Mouse (Mus musculus) heart, adult 2 months (tissue): ENCODE measurements around the gene Mxd4. TPM values are rescaled to one million over a fixed set of nuclear protein-coding genes. Genes with fewer than 3 reads are reported as not detected.
A peak's percentile ranks its signal among the peaks of the same experiment; 100 is the strongest.

Experiments used
- DNase-seq, 2 experiments: peaks; one replicate each; pipeline ENCODE4 v3.0.0; 2021
- H3K27ac ChIP-seq: fragments of 200-600 bp; 2 replicates; pipeline ENCODE4 v1.8.1; 2022
- H3K27me3 ChIP-seq: fragments of 200-500 bp; 2 replicates; pipeline ENCODE4 v1.6.1; 2012; ENCODE audit warnings: mild to moderate bottlenecking, low read length, inconsistent platforms, mixed read lengths; ENCODE audit not compliant: control insufficient read depth, insufficient read depth
- H3K36me3 ChIP-seq: fragments of 200-500 bp; 2 replicates; pipeline ENCODE4 v1.6.1; 2012; ENCODE audit warnings: low read length, inconsistent platforms; ENCODE audit not compliant: control insufficient read depth, insufficient read depth
- H3K4me1 ChIP-seq: fragments of 200-500 bp; 2 replicates; pipeline ENCODE4 v1.6.1; 2011; ENCODE audit warnings: low read length; ENCODE audit not compliant: control insufficient read depth, insufficient read depth
- H3K4me3 ChIP-seq: fragments of 200-600 bp; 2 replicates; pipeline ENCODE4 v1.8.1; 2022
- H3K79me2 ChIP-seq: fragments of 200-500 bp; replicated peaks from 2 replicates; pipeline ENCODE4 v1.6.1; 2012; ENCODE audit warnings: mild to moderate bottlenecking, inconsistent platforms, low read length, moderate library complexity, mixed read lengths; ENCODE audit not compliant: control insufficient read depth, insufficient read depth
- H3K9ac ChIP-seq: fragments of 200-500 bp; 2 replicates; pipeline ENCODE4 v1.6.1; 2012; ENCODE audit warnings: low read depth, mild to moderate bottlenecking, control low read depth, inconsistent platforms, low read length, mixed read lengths
- CTCF ChIP-seq: fragments of 200-600 bp; IDR thresholded peaks from 2 replicates; pipeline ENCODE4 v1.8.1; 2022; ENCODE audit warnings: antibody characterized with exemption, mild to moderate bottlenecking, moderate library complexity
- EP300 ChIP-seq: fragments of 200-500 bp; IDR thresholded peaks from 2 replicates; pipeline ENCODE4 v1.6.1; 2011; ENCODE audit warnings: low read depth, low read length, control low read depth; ENCODE audit not compliant: insufficient read depth
- POLR2A ChIP-seq: fragments of 200-500 bp; IDR thresholded peaks from 2 replicates; pipeline ENCODE4 v1.6.1; 2011; ENCODE audit warnings: mild to moderate bottlenecking, low read depth, low read length, control low read depth; ENCODE audit not compliant: insufficient read depth
- WGBS: fragments of 180-500 bp; shearing (Covaris S2); methylation state at CpG from one replicate; pipeline ENCODE4 v1.1.7; 2018; 5-methylcytosine and 5-hydroxymethylcytosine counted together
- intact Hi-C: fragments of 180-260 bp; cut with DNase I; formaldehyde crosslinking; loops from one replicate; pipeline ENCODE4 v1.15.1; 2025
- polyA plus RNA-seq: library from polyadenylated mRNA; depleted of rRNA; stranded (reverse); fragments of >200 nt; gene quantifications from 2 replicates; pipeline ENCODE4 v1.2.3, GENCODE M21; 2012
- total RNA-seq, 2 experiments: library from RNA; stranded (reverse); gene quantifications; 2 replicates each; pipeline ENCODE4 v1.2.3; 2021

The Mxd4 gene
- total and polyA plus RNA-seq, 3 experiments, result 63.3 to 78.1 (median 71.4) TPM

- Histone ChIP-seq H3K79me2 (no peaks in the 10 kb centered on the region), H3K9ac (no peak overlapping the region), H3K27ac (no peak overlapping the region), H3K36me3 (no peaks in the 10 kb centered on the region), H3K4me1 (no peaks in the 10 kb centered on the region), H3K27me3 (no peaks in the 10 kb centered on the region), H3K4me3 (no peak overlapping the region)
- 35% methylated on average over 9 of the region's 9 CpGs for WGBS
- intact Hi-C loops, result no loop called here
- TF ChIP-seq POLR2A, result no peak
- TF ChIP-seq CTCF, result no peak
- 0 out of 2 replicates have a peak, but pooled peaks have one; percentile 30 for TF ChIP-seq EP300
- DNase-seq, result no peak
These were observed 30.2 kb upstream of the Mxd4 start for GRCm38 (mm10) chr5:34217756-34218155.

- no peak for DNase-seq
- TF ChIP-seq POLR2A (no peak), EP300 (no peak), CTCF (no peak)
- intact Hi-C loops, result no loop called here
- Histone ChIP-seq H3K27me3 (no peaks in the 10 kb centered on the region), H3K9ac (no peak overlapping the region), H3K79me2 (no peaks in the 10 kb centered on the region), H3K4me1 (no peaks in the 10 kb centered on the region), H3K27ac (no peak overlapping the region), H3K4me3 (no peak overlapping the region), H3K36me3 (no peaks in the 10 kb centered on the region)
- 86% methylated on average over 7 of the region's 7 CpGs for WGBS
These were observed 28.5 kb upstream of the Mxd4 start for GRCm38 (mm10) chr5:34216025-34216424.

GRCm38 (mm10) chr5:34213659-34214058 lies 26.1 kb upstream of the Mxd4 start:
- no peak overlapping the region for H3K9ac ChIP-seq
- no peaks in the 10 kb centered on the region for H3K79me2 ChIP-seq
- intact Hi-C loops, result loop anchor here (5.0 kb wide), 1 partner anchor 429 kb away; no protein-coding TSS in a partner anchor
- WGBS, result 51% methylated on average over 8 of the region's 8 CpGs
- no peak for DNase-seq
- no peak overlapping the region for H3K27ac ChIP-seq
- H3K36me3 ChIP-seq, result no peaks in the 10 kb centered on the region
- TF ChIP-seq CTCF (no peak), POLR2A (no peak), EP300 (no peak)
- H3K4me3 ChIP-seq, result no peak overlapping the region
- H3K4me1 ChIP-seq, result no peaks in the 10 kb centered on the region
- H3K27me3 ChIP-seq, result no peaks in the 10 kb centered on the region

GRCm38 (mm10) chr5:34210279-34210678 lies 22.8 kb upstream of the Mxd4 start:
- peak; percentile 70 to 76 for DNase-seq
- WGBS, result 0% methylated on average over 1 of the region's 1 CpGs
- Histone ChIP-seq H3K27ac (no peak overlapping the region), H3K4me3 (no peak overlapping the region), H3K79me2 (no peaks in the 10 kb centered on the region), H3K36me3 (no peaks in the 10 kb centered on the region), H3K27me3 (no peaks in the 10 kb centered on the region), H3K9ac (no peak overlapping the region), H3K4me1 (peaks cover 4% of the 10 kb centered on the region)
- peak; percentile 81 for TF ChIP-seq EP300
- no peak for TF ChIP-seq POLR2A
- peak; percentile 97; the same call in 1 of the 2 replicates for TF ChIP-seq CTCF
- intact Hi-C loops, result loop anchor here (1.0 to 5.0 kb wide), 2 partner anchors 45 to 432 kb away; no protein-coding TSS in a partner anchor

- Histone ChIP-seq H3K36me3 (no peaks in the 10 kb centered on the region), H3K79me2 (no peaks in the 10 kb centered on the region), H3K27ac (no peak overlapping the region), H3K4me3 (no peak overlapping the region), H3K9ac (no peak overlapping the region), H3K4me1 (peaks cover 4% of the 10 kb centered on the region), H3K27me3 (no peaks in the 10 kb centered on the region)
- TF ChIP-seq POLR2A (no peak), EP300 (no peak), CTCF (no peak)
- 74% methylated on average over 3 of the region's 3 CpGs for WGBS
- intact Hi-C loops, result no loop called here
- no peak for DNase-seq
These were observed 20.0 kb upstream of the Mxd4 start for GRCm38 (mm10) chr5:34207503-34207902.

GRCm38 (mm10) chr5:34205788-34206187 lies 18.3 kb upstream of the Mxd4 start:
- Histone ChIP-seq H3K36me3 (no peaks in the 10 kb centered on the region), H3K27ac (no peak overlapping the region), H3K79me2 (no peaks in the 10 kb centered on the region), H3K9ac (no peak overlapping the region), H3K4me1 (peaks cover 4% of the 10 kb centered on the region), H3K4me3 (no peak overlapping the region), H3K27me3 (no peaks in the 10 kb centered on the region)
- 11% methylated on average over 2 of the region's 2 CpGs for WGBS
- TF ChIP-seq EP300 (no peak), POLR2A (no peak), CTCF (no peak)
- intact Hi-C loops, result no loop called here
- no peak for DNase-seq
